In the genomic region with DNA sequence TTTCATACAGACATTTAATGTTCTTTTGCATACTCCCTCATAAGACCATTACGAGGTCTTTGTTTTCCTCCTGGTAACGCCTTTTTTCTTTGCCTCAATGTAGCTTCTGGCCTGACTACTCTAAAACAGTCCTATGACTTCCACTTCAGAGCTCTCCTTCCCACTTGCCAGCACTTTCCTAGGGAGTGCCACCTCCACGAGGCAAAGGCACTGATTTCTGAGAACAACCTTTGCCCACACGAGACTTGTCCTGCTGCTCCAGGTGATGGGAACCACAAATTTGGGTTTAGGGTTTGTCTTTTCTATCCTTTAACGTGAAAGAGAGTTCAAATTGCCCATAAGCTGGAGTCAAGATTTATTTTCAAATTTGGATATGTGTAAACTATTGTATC, we compare ENCODE assay signal across 7 mouse cellular contexts. TPM values are rescaled to one million over a fixed set of nuclear protein-coding genes. Genes with fewer than 3 reads are reported as not detected.
DNase-seq lines count a peak whose midpoint lies in the region; ATAC-seq lines count a peak whose summit lies in the region.

No protein-coding gene starts in this region.

- ATAC-seq in megakaryocyte, adult 5-6 weeks (ENCODE audit: poor library complexity, severe bottlenecking): no peak
- no peak for ATAC-seq in forebrain, embryonic 12.5 days (ENCODE audit: low FRiP score)
- no peak for ATAC-seq in liver, embryonic 11.5 days (replicated peaks; ENCODE audit: low FRiP score)
- ATAC-seq in stomach, embryonic 16.5 days (ENCODE audit: insufficient read depth, low FRiP score): no peak
- ATAC-seq in megakaryocyte-erythroid progenitor cell, adult 5-6 weeks (replicated peaks; ENCODE audit: low FRiP score, low TSS enrichment, poor library complexity, severe bottlenecking): no peak

- H3K4me2 ChIP-seq in forebrain, embryonic 12.5 days: peak overlapping the region; percentile 81
- H3K4me2 ChIP-seq in liver, embryonic 11.5 days: peak overlapping the region; percentile 68
- peak overlapping the region; percentile 66 for H3K4me2 ChIP-seq in stomach, embryonic 16.5 days (ENCODE audit: low read depth, low read length)

- peaks cover 52% of the 10 kb centered on the region for H3K4me1 ChIP-seq in megakaryocyte, embryonic 14.5 days
- peaks cover 23% of the 10 kb centered on the region for H3K4me1 ChIP-seq in forebrain, embryonic 12.5 days
- H3K4me1 ChIP-seq in liver, embryonic 11.5 days (replicated peaks; ENCODE audit: control insufficient read depth, insufficient read depth, low read length): peaks cover 3% of the 10 kb centered on the region
- peaks cover 13% of the 10 kb centered on the region for H3K4me1 ChIP-seq in stomach, embryonic 16.5 days (ENCODE audit: control insufficient read depth, insufficient read depth, low read length)

- peak overlapping the region; percentile 83 for H3K27ac ChIP-seq in forebrain, embryonic 12.5 days
- peak overlapping the region; percentile 85 for H3K27ac ChIP-seq in liver, embryonic 11.5 days (ENCODE audit: low read depth, low read length)
- H3K27ac ChIP-seq in stomach, embryonic 16.5 days (ENCODE audit: low read length): peak overlapping the region; percentile 92

- H3K4me3 ChIP-seq in megakaryocyte, embryonic 14.5 days (replicated peaks): peak overlapping the region; percentile 91
- peak overlapping the region; percentile 79 for H3K4me3 ChIP-seq in forebrain, embryonic 12.5 days (replicated peaks)
- H3K4me3 ChIP-seq in liver, embryonic 11.5 days (ENCODE audit: low read depth, low read length): peak overlapping the region; percentile 82
- H3K4me3 ChIP-seq in stomach, embryonic 16.5 days (replicated peaks; ENCODE audit: low read length): peak overlapping the region; percentile 54

- 48% methylated on average over 5 of the region's 5 CpGs for WGBS in forebrain, embryonic 12.5 days
- WGBS in liver, embryonic 11.5 days: 39% methylated on average over 5 of the region's 5 CpGs
- WGBS in stomach, embryonic 16.5 days: 29% methylated on average over 5 of the region's 5 CpGs

- peak overlapping the region; percentile 63 for H3K9ac ChIP-seq in forebrain, embryonic 12.5 days
- peak overlapping the region; percentile 67 for H3K9ac ChIP-seq in liver, embryonic 11.5 days (ENCODE audit: low read depth, low read length)
- H3K9ac ChIP-seq in stomach, embryonic 16.5 days (ENCODE audit: low read length): peak overlapping the region; percentile 74

- H3K9me3 ChIP-seq in megakaryocyte, embryonic 14.5 days: no peaks in the 10 kb centered on the region
- no peaks in the 10 kb centered on the region for H3K9me3 ChIP-seq in forebrain, embryonic 12.5 days
- H3K9me3 ChIP-seq in liver, embryonic 11.5 days (ENCODE audit: control insufficient read depth, low read length): no peaks in the 10 kb centered on the region
- H3K9me3 ChIP-seq in stomach, embryonic 16.5 days (replicated peaks; ENCODE audit: control insufficient read depth, low read length): no peaks in the 10 kb centered on the region

- H3K27me3 ChIP-seq in megakaryocyte, embryonic 14.5 days (replicated peaks): no peaks in the 10 kb centered on the region
- no peaks in the 10 kb centered on the region for H3K27me3 ChIP-seq in forebrain, embryonic 12.5 days
- H3K27me3 ChIP-seq in liver, embryonic 11.5 days (replicated peaks; ENCODE audit: control insufficient read depth, insufficient read depth, low read length): no peaks in the 10 kb centered on the region
- no peaks in the 10 kb centered on the region for H3K27me3 ChIP-seq in stomach, embryonic 16.5 days (ENCODE audit: control insufficient read depth, insufficient read depth, low read length)

- H3K36me3 ChIP-seq in megakaryocyte, embryonic 14.5 days (replicated peaks; ENCODE audit: low read length): peaks cover 78% of the 10 kb centered on the region
- H3K36me3 ChIP-seq in forebrain, embryonic 12.5 days (replicated peaks): peaks cover 75% of the 10 kb centered on the region
- peaks cover 61% of the 10 kb centered on the region for H3K36me3 ChIP-seq in liver, embryonic 11.5 days (ENCODE audit: control insufficient read depth, insufficient read depth, low read length)
- peaks cover 29% of the 10 kb centered on the region for H3K36me3 ChIP-seq in stomach, embryonic 16.5 days (ENCODE audit: control insufficient read depth, insufficient read depth, low read length)

- DNase-seq in liver, embryonic 11.5 days (ENCODE audit: low spot score): no peak
- no peak for DNase-seq in layer of hippocampus, adult 9-10 months (ENCODE audit: low spot score)

RNA-seq across cellular contexts. Expression of a gene that starts 0.6 kb away (rescaled TPM):
- polyA plus RNA-seq in megakaryocyte, embryonic 14.5 days (2012; ENCODE audit: insufficient read depth, low replicate concordance): 36.7 and 78.5 TPM in 2 replicates
- total RNA-seq in megakaryocyte, adult 5-6 weeks (2015): 319 and 343 TPM in 2 replicates
- 206 and 209 TPM in 2 replicates for total RNA-seq in megakaryocyte, adult 5-6 weeks (2017)
- polyA plus RNA-seq in forebrain, embryonic 12.5 days (2016; fragmentation: Nextera tagmentation; extraction: Ambion mirVana): 365 and 373 TPM in 2 replicates
- polyA plus RNA-seq in liver, embryonic 11.5 days (2014; fragmentation: Nextera tagmentation; extraction: Ambion mirVana): 598 and 618 TPM in 2 replicates
- 401 and 441 TPM in 2 replicates for polyA plus RNA-seq in stomach, embryonic 16.5 days (2015; fragmentation: Nextera tagmentation; extraction: Ambion mirVana)
- 1,323 and 1,614 TPM in 2 replicates for total RNA-seq in megakaryocyte-erythroid progenitor cell, adult 5-6 weeks (2014; fragmentation: Nextera tagmentation)
- 848 and 982 TPM in 2 replicates for total RNA-seq in megakaryocyte-erythroid progenitor cell, adult 5-6 weeks (2017)

RNA-seq across cellular contexts. Expression of a gene that starts 12.5 kb away (rescaled TPM):
- 25.5 and 37.3 TPM in 2 replicates for polyA plus RNA-seq in megakaryocyte, embryonic 14.5 days (2012; ENCODE audit: insufficient read depth, low replicate concordance)
- total RNA-seq in megakaryocyte, adult 5-6 weeks (2015): 1.7 and 2.9 TPM in 2 replicates
- 8.8 and 9.9 TPM in 2 replicates for total RNA-seq in megakaryocyte, adult 5-6 weeks (2017)
- polyA plus RNA-seq in forebrain, embryonic 12.5 days (2016; fragmentation: Nextera tagmentation; extraction: Ambion mirVana): 36.9 and 37.0 TPM in 2 replicates
- 42.4 and 43.2 TPM in 2 replicates for polyA plus RNA-seq in liver, embryonic 11.5 days (2014; fragmentation: Nextera tagmentation; extraction: Ambion mirVana)
- 30.0 and 34.9 TPM in 2 replicates for polyA plus RNA-seq in stomach, embryonic 16.5 days (2015; fragmentation: Nextera tagmentation; extraction: Ambion mirVana)
- 30.7 and 32.2 TPM in 2 replicates for total RNA-seq in megakaryocyte-erythroid progenitor cell, adult 5-6 weeks (2014; fragmentation: Nextera tagmentation)
- 15.8 and 18.8 TPM in 2 replicates for total RNA-seq in megakaryocyte-erythroid progenitor cell, adult 5-6 weeks (2017)

RNA-seq across cellular contexts. Expression of a gene that starts 22.9 kb away (rescaled TPM):
- 4.6 and 28.7 TPM in 2 replicates for polyA plus RNA-seq in megakaryocyte, embryonic 14.5 days (2012; ENCODE audit: insufficient read depth, low replicate concordance)
- 372 and 397 TPM in 2 replicates for total RNA-seq in megakaryocyte, adult 5-6 weeks (2015)
- total RNA-seq in megakaryocyte, adult 5-6 weeks (2017): 659 and 727 TPM in 2 replicates
- polyA plus RNA-seq in forebrain, embryonic 12.5 days (2016; fragmentation: Nextera tagmentation; extraction: Ambion mirVana): 6.4 and 8.5 TPM in 2 replicates
- polyA plus RNA-seq in liver, embryonic 11.5 days (2014; fragmentation: Nextera tagmentation; extraction: Ambion mirVana): 2.6 and 3.7 TPM in 2 replicates
- polyA plus RNA-seq in stomach, embryonic 16.5 days (2015; fragmentation: Nextera tagmentation; extraction: Ambion mirVana): 46.4 and 48.3 TPM in 2 replicates
- 1.5 and 9.4 TPM in 2 replicates for total RNA-seq in megakaryocyte-erythroid progenitor cell, adult 5-6 weeks (2014; fragmentation: Nextera tagmentation)
- 7.2 and 24.7 TPM in 2 replicates for total RNA-seq in megakaryocyte-erythroid progenitor cell, adult 5-6 weeks (2017)

RNA-seq across cellular contexts. Expression of a gene that starts 24.5 kb away (rescaled TPM):
- polyA plus RNA-seq in megakaryocyte, embryonic 14.5 days (2012; ENCODE audit: insufficient read depth, low replicate concordance): 5.1 and 27.3 TPM in 2 replicates
- total RNA-seq in megakaryocyte, adult 5-6 weeks (2015): 47.3 and 53.3 TPM in 2 replicates
- 98.8 and 106 TPM in 2 replicates for total RNA-seq in megakaryocyte, adult 5-6 weeks (2017)
- 193 and 206 TPM in 2 replicates for polyA plus RNA-seq in forebrain, embryonic 12.5 days (2016; fragmentation: Nextera tagmentation; extraction: Ambion mirVana)
- polyA plus RNA-seq in liver, embryonic 11.5 days (2014; fragmentation: Nextera tagmentation; extraction: Ambion mirVana): 75.6 and 81.1 TPM in 2 replicates
- 142 and 149 TPM in 2 replicates for polyA plus RNA-seq in stomach, embryonic 16.5 days (2015; fragmentation: Nextera tagmentation; extraction: Ambion mirVana)
- total RNA-seq in megakaryocyte-erythroid progenitor cell, adult 5-6 weeks (2014; fragmentation: Nextera tagmentation): 158 and 173 TPM in 2 replicates
- 205 and 206 TPM in 2 replicates for total RNA-seq in megakaryocyte-erythroid progenitor cell, adult 5-6 weeks (2017)

RNA-seq across cellular contexts. Expression of a gene that starts 36.8 kb away (rescaled TPM):
- 31.6 and 32.2 TPM in 2 replicates for polyA plus RNA-seq in megakaryocyte, embryonic 14.5 days (2012; ENCODE audit: insufficient read depth, low replicate concordance)
- 17.1 and 18.0 TPM in 2 replicates for total RNA-seq in megakaryocyte, adult 5-6 weeks (2015)
- total RNA-seq in megakaryocyte, adult 5-6 weeks (2017): 29.3 and 32.0 TPM in 2 replicates
- polyA plus RNA-seq in forebrain, embryonic 12.5 days (2016; fragmentation: Nextera tagmentation; extraction: Ambion mirVana): 13.2 and 13.8 TPM in 2 replicates
- 22.6 and 26.1 TPM in 2 replicates for polyA plus RNA-seq in liver, embryonic 11.5 days (2014; fragmentation: Nextera tagmentation; extraction: Ambion mirVana)
- polyA plus RNA-seq in stomach, embryonic 16.5 days (2015; fragmentation: Nextera tagmentation; extraction: Ambion mirVana): 28.5 and 30.5 TPM in 2 replicates
- 29.3 and 45.8 TPM in 2 replicates for total RNA-seq in megakaryocyte-erythroid progenitor cell, adult 5-6 weeks (2014; fragmentation: Nextera tagmentation)
- total RNA-seq in megakaryocyte-erythroid progenitor cell, adult 5-6 weeks (2017): 14.5 and 23.6 TPM in 2 replicates
